Comparison of ENCODE assay signal across 8 mouse cellular contexts in the genomic region with DNA sequence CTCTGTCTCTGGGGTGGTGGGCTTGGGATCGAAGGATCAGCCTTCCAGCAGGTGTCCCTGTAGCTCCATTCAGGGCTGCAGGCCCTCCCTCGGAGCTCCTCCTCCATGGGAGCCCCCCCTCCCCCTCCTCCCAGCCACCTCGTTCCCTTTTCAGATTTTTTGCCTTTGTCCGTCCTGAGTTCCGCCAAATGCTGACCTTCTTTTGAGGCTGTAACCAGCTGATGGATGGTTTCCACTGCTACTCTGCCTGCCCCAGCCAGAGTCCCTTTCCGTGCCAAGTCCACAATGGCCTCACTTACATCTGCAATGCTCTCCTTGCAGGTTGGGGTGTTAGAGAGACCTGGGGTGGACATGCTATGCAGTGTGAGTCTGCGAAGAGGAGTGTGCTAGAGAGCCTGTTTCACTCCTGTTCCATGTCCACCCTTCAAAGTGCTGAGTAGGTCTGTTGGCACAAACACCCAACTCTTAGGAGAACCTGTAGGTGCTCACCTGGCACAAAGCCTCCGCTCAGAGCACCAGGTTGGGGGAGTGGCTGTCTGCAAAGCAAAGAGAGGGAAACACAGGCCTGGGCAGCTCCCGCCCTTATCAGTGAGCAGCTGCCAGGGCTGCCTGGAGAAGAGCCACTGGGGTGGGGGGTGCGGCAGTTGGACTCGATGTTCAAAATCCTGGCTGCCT. TPM values are rescaled to one million over a fixed set of nuclear protein-coding genes. Genes with fewer than 3 reads are reported as not detected.
DNase-seq lines count a peak whose midpoint lies in the region; ATAC-seq lines count a peak whose summit lies in the region.

No protein-coding gene starts in this region.

- H3K9me3 ChIP-seq in embryonic facial prominence, embryonic 13.5 days: no peaks in the 10 kb centered on the region
- H3K9me3 ChIP-seq in embryonic facial prominence, embryonic 10.5 days: no peaks in the 10 kb centered on the region
- no peaks in the 10 kb centered on the region; the same call in 1 of the 2 replicates for H3K9me3 ChIP-seq in intestine, embryonic 16.5 days (ENCODE audit: control insufficient read depth, low read length)

- DNase-seq in embryonic facial prominence, embryonic 10.5 days (ENCODE audit: low spot score): no peak
- DNase-seq in retina, postnatal 1 day: peak; percentile 30
- no peak for DNase-seq in retina, embryonic 14.5 days (ENCODE audit: low spot score)
- DNase-seq in lung, postnatal 36 days: peak; percentile 88
- no peak for DNase-seq in c-Kit-positive CD71-positive TER-119-positive erythroid progenitor cells, embryonic 14.5 days (ENCODE audit: low spot score)
- no peak for DNase-seq in frontal cortex, postnatal 25 days (ENCODE audit: low spot score in 2 of 2)

- no peak overlapping the region for H3K27ac ChIP-seq in embryonic facial prominence, embryonic 13.5 days
- no peak overlapping the region for H3K27ac ChIP-seq in embryonic facial prominence, embryonic 10.5 days (replicated peaks)
- peak overlapping the region; percentile 54 for H3K27ac ChIP-seq in intestine, embryonic 16.5 days (ENCODE audit: low read length)

- no peak overlapping the region for H3K9ac ChIP-seq in embryonic facial prominence, embryonic 13.5 days
- H3K9ac ChIP-seq in intestine, embryonic 16.5 days (ENCODE audit: low read depth, low read length): peak overlapping the region; percentile 46; the same call in 1 of the 2 replicates

- no peak for ATAC-seq in embryonic facial prominence, embryonic 13.5 days (ENCODE audit: insufficient number of reproducible peaks, insufficient read depth, low FRiP score, low TSS enrichment, low read depth)
- ATAC-seq in intestine, embryonic 16.5 days: peak; percentile 32; the same call in 1 of the 2 replicates

- peaks cover 13% of the 10 kb centered on the region for H3K27me3 ChIP-seq in embryonic facial prominence, embryonic 13.5 days
- peaks cover 48% of the 10 kb centered on the region for H3K27me3 ChIP-seq in embryonic facial prominence, embryonic 10.5 days (replicated peaks; ENCODE audit: low read depth, poor library complexity, severe bottlenecking)
- H3K27me3 ChIP-seq in intestine, embryonic 16.5 days (replicated peaks; ENCODE audit: control insufficient read depth, insufficient read depth, low read length): no peaks in the 10 kb centered on the region

- H3K4me1 ChIP-seq in embryonic facial prominence, embryonic 13.5 days: peaks cover 10% of the 10 kb centered on the region
- peaks cover 12% of the 10 kb centered on the region; the same call in 1 of the 2 replicates for H3K4me1 ChIP-seq in embryonic facial prominence, embryonic 10.5 days
- H3K4me1 ChIP-seq in intestine, embryonic 16.5 days (ENCODE audit: control insufficient read depth, insufficient read depth, low read length): peaks cover 46% of the 10 kb centered on the region

- H3K4me3 ChIP-seq in embryonic facial prominence, embryonic 13.5 days: no peak overlapping the region
- H3K4me3 ChIP-seq in embryonic facial prominence, embryonic 10.5 days: no peak overlapping the region
- H3K4me3 ChIP-seq in intestine, embryonic 16.5 days (ENCODE audit: low read length): no peak overlapping the region

- no peaks in the 10 kb centered on the region for H3K36me3 ChIP-seq in embryonic facial prominence, embryonic 13.5 days
- no peaks in the 10 kb centered on the region for H3K36me3 ChIP-seq in embryonic facial prominence, embryonic 10.5 days (replicated peaks)
- no peaks in the 10 kb centered on the region for H3K36me3 ChIP-seq in intestine, embryonic 16.5 days (ENCODE audit: control insufficient read depth, insufficient read depth, low read length)

- 33% methylated on average over 11 of the region's 11 CpGs for WGBS in embryonic facial prominence, embryonic 13.5 days
- WGBS in embryonic facial prominence, embryonic 10.5 days: 39% methylated on average over 11 of the region's 11 CpGs
- WGBS in intestine, embryonic 16.5 days: 33% methylated on average over 11 of the region's 11 CpGs

- 0 out of 2 replicates have a peak overlapping the region, but pooled peaks have one; percentile 1 for H3K4me2 ChIP-seq in embryonic facial prominence, embryonic 13.5 days
- H3K4me2 ChIP-seq in intestine, embryonic 16.5 days (ENCODE audit: low read depth, low read length): no peak overlapping the region

RNA-seq across cellular contexts. Expression of gene Neurl1b, which starts 9.5 kb away (rescaled TPM):
- 0.67 and 0.89 TPM in 2 replicates for polyA plus RNA-seq in embryonic facial prominence, embryonic 13.5 days (2015; fragmentation: Nextera tagmentation; extraction: Ambion mirVana)
- polyA plus RNA-seq in embryonic facial prominence, embryonic 10.5 days (2016; fragmentation: Nextera tagmentation; extraction: Ambion mirVana): 0.16 TPM in 2 replicates
- polyA plus RNA-seq in intestine, embryonic 16.5 days (2015; fragmentation: Nextera tagmentation; extraction: Ambion mirVana): 1.5 and 1.6 TPM in 2 replicates

Comparison
In these comparisons a context has a peak if more than half of its experiments do, and no peak if none do; other contexts are left out.
1. DNase-seq: peak in retina, postnatal 1 day (single experiment) and lung, postnatal 36 days (single experiment); none in embryonic facial prominence, embryonic 10.5 days (single experiment), retina, embryonic 14.5 days (single experiment), c-Kit-positive CD71-positive TER-119-positive erythroid progenitor cells, embryonic 14.5 days (single experiment) and frontal cortex, postnatal 25 days (0 of 2).